Mouse (Mus musculus) layer of hippocampus, postnatal 36 days (tissue): ENCODE measurements around the gene Cyb5r3. TPM values are rescaled to one million over a fixed set of nuclear protein-coding genes. Genes with fewer than 3 reads are reported as not detected.
"Not testable (repeated sequence)": the region's sequence is repeated elsewhere in the genome, so short reads cannot be mapped to it uniquely, and the experiment has no call there.

Experiments
- DNase-seq, 2 experiments: peaks; one replicate each; pipeline ENCODE4 v3.0.0; 2022
- total RNA-seq, 2 experiments: library from RNA; stranded (reverse); gene quantifications; 2 replicates each; pipeline ENCODE4 v1.2.3; 2021

Gene Cyb5r3
- total RNA-seq, 2 experiments from 2014 or later: 59.0 to 60.0 TPM

GRCm38 (mm10) chr15:83150694-83151093, 21.7 kb downstream of the Cyb5r3 start:
- no peak for DNase-seq

- no peak for DNase-seq
These were observed 22.3 kb downstream of the Cyb5r3 start for GRCm38 (mm10) chr15:83150073-83150442.

GRCm38 (mm10) chr15:83149196-83150072, 23.0 kb downstream of the Cyb5r3 start, which contains the start of gene Poldip3:
Gene Poldip3 (minus strand): TSS chr15:83149384.
- peak; percentile 97 to 98 for DNase-seq

GRCm38 (mm10) chr15:83148801-83149195, 23.6 kb downstream of the Cyb5r3 start:
- no peak for DNase-seq

- DNase-seq: no peak
These were observed 24.0 kb downstream of the Cyb5r3 start for GRCm38 (mm10) chr15:83148395-83148794.

- no peak for DNase-seq
These were observed 26.9 kb downstream of the Cyb5r3 start for GRCm38 (mm10) chr15:83145541-83145940.

GRCm38 (mm10) chr15:83142861-83143260, 29.5 kb downstream of the Cyb5r3 start:
- peak in 1 of 2 experiments; percentile 22 for DNase-seq

GRCm38 (mm10) chr15:83135654-83136053, 36.7 kb downstream of the Cyb5r3 start:
- DNase-seq: no peak

GRCm38 (mm10) chr15:83134671-83135070, 37.7 kb downstream of the Cyb5r3 start:
- DNase-seq: no peak

- no peak for DNase-seq
These were observed 42.7 kb downstream of the Cyb5r3 start for GRCm38 (mm10) chr15:83129530-83130231.

- not testable (repeated sequence) for DNase-seq
These were observed 45.4 kb downstream of the Cyb5r3 start for GRCm38 (mm10) chr15:83127037-83127436.

GRCm38 (mm10) chr15:83126582-83126981, 45.8 kb downstream of the Cyb5r3 start:
- DNase-seq: no peak

- no peak for DNase-seq
These were observed 47.8 kb downstream of the Cyb5r3 start for GRCm38 (mm10) chr15:83124625-83125024.

GRCm38 (mm10) chr15:83122566-83123145, 49.7 kb downstream of the Cyb5r3 start, which contains the start of gene Rrp7a:
Gene Rrp7a (minus strand): TSS chr15:83122801.
- peak; percentile 92 to 94 for DNase-seq

GRCm38 (mm10) chr15:83121709-83122565, 50.5 kb downstream of the Cyb5r3 start:
- DNase-seq: peak; percentile 59 to 69

- peak in 1 of 2 experiments; percentile 57 for DNase-seq
These were observed 54.0 kb downstream of the Cyb5r3 start for GRCm38 (mm10) chr15:83118360-83118759.

- no peak for DNase-seq
These were observed 57.3 kb downstream of the Cyb5r3 start for GRCm38 (mm10) chr15:83115071-83115470.

GRCm38 (mm10) chr15:83114106-83114505, 58.3 kb downstream of the Cyb5r3 start:
- DNase-seq: no peak

GRCm38 (mm10) chr15:83112898-83113297, 59.5 kb downstream of the Cyb5r3 start:
- DNase-seq: peak; percentile 53 to 64

- no peak for DNase-seq
These were observed 60.5 kb downstream of the Cyb5r3 start for GRCm38 (mm10) chr15:83111874-83112273.

GRCm38 (mm10) chr15:83111290-83111689, 61.1 kb downstream of the Cyb5r3 start:
- DNase-seq: no peak

GRCm38 (mm10) chr15:83107814-83108213, 64.6 kb downstream of the Cyb5r3 start:
- no peak for DNase-seq
